Mouse (Mus musculus) liver, embryonic 14.5 days (tissue): Measurements from ENCODE around the gene Scrt2. TPM values are rescaled to one million over a fixed set of nuclear protein-coding genes. Genes with fewer than 3 reads are reported as not detected.
"Not testable (repeated sequence)": the region's sequence is repeated elsewhere in the genome, so short reads cannot be mapped to it uniquely, and the experiment has no call there.

Experiments used
- ATAC-seq: fragments of 200-750 bp; cut with Nextera tagmentation; 2 replicates; pipeline ENCODE4 v1.8.0; 2017; ENCODE audit warnings: moderate number of reproducible peaks, mild to moderate bottlenecking, moderate library complexity; ENCODE audit not compliant: insufficient read depth
- DNase-seq, 3 experiments: peaks; one replicate each; pipeline ENCODE4 v3.0.0-alpha.2; 2012 to 2013; ENCODE audit warnings: low read depth in 3 of 3, low spot score in 3 of 3
- H3K27ac ChIP-seq: fragments of 300-500 bp; sonication (generic); 2 replicates; pipeline ENCODE4 v1.5.1; 2014; ENCODE audit warnings: moderate library complexity, mild to moderate bottlenecking, control low read depth, inconsistent platforms
- H3K27me3 ChIP-seq: fragments of 300-500 bp; sonication (generic); 2 replicates; pipeline ENCODE4 v1.6.1; 2014; ENCODE audit warnings: mild to moderate bottlenecking, low read length, moderate library complexity; ENCODE audit not compliant: control insufficient read depth, insufficient read depth
- H3K36me3 ChIP-seq: fragments of 300-500 bp; sonication (generic); replicated peaks from 2 replicates; pipeline ENCODE4 v1.6.1; 2014; ENCODE audit warnings: low read depth; ENCODE audit not compliant: control insufficient read depth, insufficient read depth
- H3K4me1 ChIP-seq, 2 experiments: fragments of 200-500 bp in 1 of 2; fragments of 300-500 bp in 1 of 2; sonication (generic) in 1 of 2; replicated peaks; 2 replicates each; pipeline ENCODE4 v1.6.1; 2012 to 2014; ENCODE audit warnings: antibody characterized with exemption in 1 of 2, inconsistent platforms in 1 of 2, low read length in 1 of 2; ENCODE audit not compliant: control insufficient read depth in 2 of 2, insufficient read depth in 2 of 2
- H3K4me2 ChIP-seq: fragments of 300-500 bp; sonication (generic); 2 replicates; pipeline ENCODE4 v1.6.1; 2014; ENCODE audit warnings: low read depth, mild to moderate bottlenecking, control low read depth, moderate library complexity
- H3K4me3 ChIP-seq, 2 experiments: fragments of 200-500 bp in 1 of 2; fragments of 300-500 bp in 1 of 2; sonication (generic) in 1 of 2; 2 replicates each; pipeline ENCODE4 v1.5.1; 2012 to 2014; ENCODE audit warnings: low read depth in 2 of 2, low read length in 2 of 2, mild to moderate bottlenecking in 2 of 2, control low read depth in 1 of 2, inconsistent platforms in 1 of 2, moderate library complexity in 1 of 2; ENCODE audit not compliant: insufficient read depth in 1 of 2
- H3K9ac ChIP-seq: fragments of 300-500 bp; sonication (generic); replicated peaks from 2 replicates; pipeline ENCODE4 v1.6.1; 2014; ENCODE audit warnings: mild to moderate bottlenecking, control low read depth, moderate library complexity
- H3K9me3 ChIP-seq: fragments of 300-500 bp; sonication (generic); 2 replicates; pipeline ENCODE4 v1.6.1; 2016; ENCODE audit warnings: low read length, mixed read lengths; ENCODE audit not compliant: control insufficient read depth
- CTCF ChIP-seq: IDR thresholded peaks from 2 replicates; pipeline ENCODE4 v1.5.1; 2016; ENCODE audit warnings: antibody characterized with exemption, low read depth, control low read depth
- EP300 ChIP-seq: IDR thresholded peaks from 2 replicates; pipeline ENCODE4 v1.6.1; 2016; ENCODE audit warnings: antibody characterized with exemption, low read depth
- WGBS: fragments of 180-500 bp; shearing (Covaris S2); extraction: QIAGEN DNeasy Blood & Tissue Kit; methylation state at CpG from one replicate; pipeline ENCODE4 v1.1.7; 2014; ENCODE audit not compliant: insufficient replicate concordance; 5-methylcytosine and 5-hydroxymethylcytosine counted together
- polyA plus RNA-seq, 2 experiments: library from polyadenylated mRNA; depleted of rRNA in 1 of 2; stranded (reverse) in 1 of 2; unstranded in 1 of 2; fragments of >200 nt; fragmentation: Nextera tagmentation in 1 of 2; extraction: Ambion mirVana in 1 of 2; gene quantifications; 2 replicates each; pipeline versions ENCODE4 v1.2.1 to v1.2.3; 2012 to 2014

Gene Scrt2
- polyA plus RNA-seq, 2 experiments, result 0.01 TPM; not detected in 1

GRCm38 (mm10) chr2:152056368-152057251 is 24.7 kb upstream of the Scrt2 start:
- Histone ChIP-seq H3K9me3 (no peaks in the 10 kb centered on the region), H3K9ac (no peak overlapping the region), H3K27ac (no peak overlapping the region), H3K4me2 (no peak overlapping the region), H3K4me3 (no peak overlapping the region), H3K27me3 (peaks cover 2% of the 10 kb centered on the region), H3K4me1 (no peaks in the 10 kb centered on the region), H3K36me3 (no peaks in the 10 kb centered on the region)
- 54% methylated on average over 22 of the region's 22 CpGs for WGBS
- ATAC-seq, result no peak
- TF ChIP-seq CTCF (no peak), EP300 (no peak)
- DNase-seq, result no peak

- Histone ChIP-seq H3K27me3 (peaks cover 2% of the 10 kb centered on the region), H3K4me2 (no peak overlapping the region), H3K36me3 (no peaks in the 10 kb centered on the region), H3K9ac (no peak overlapping the region), H3K4me3 (no peak overlapping the region), H3K9me3 (no peaks in the 10 kb centered on the region), H3K27ac (no peak overlapping the region), H3K4me1 (no peaks in the 10 kb centered on the region)
- no peak for TF ChIP-seq CTCF
- TF ChIP-seq EP300, result no peak
- DNase-seq, result no peak
- WGBS, result 49% methylated on average over 9 of the region's 9 CpGs
- no peak for ATAC-seq
These were observed 24.1 kb upstream of the Scrt2 start for GRCm38 (mm10) chr2:152057252-152057563.

- H3K27me3 ChIP-seq, H3K9me3 ChIP-seq, H3K4me1 ChIP-seq, H3K36me3 ChIP-seq, ATAC-seq, H3K4me2 ChIP-seq, DNase-seq, H3K4me3 ChIP-seq, H3K9ac ChIP-seq, H3K27ac ChIP-seq: not testable (repeated sequence)
- WGBS, result 46% methylated on average over 3 of the region's 3 CpGs
These were observed 18.5 kb upstream of the Scrt2 start for GRCm38 (mm10) chr2:152062817-152063216.

- H3K4me3 ChIP-seq, result no peak overlapping the region
- no peak for DNase-seq
- no peaks in the 10 kb centered on the region for H3K36me3 ChIP-seq
- H3K9me3 ChIP-seq, result no peaks in the 10 kb centered on the region
- H3K4me2 ChIP-seq, result no peak overlapping the region
- no peaks in the 10 kb centered on the region for H3K27me3 ChIP-seq
- no peak for ATAC-seq
- 40% methylated on average over 11 of the region's 11 CpGs for WGBS
- H3K9ac ChIP-seq, result no peak overlapping the region
- TF ChIP-seq CTCF (no peak), EP300 (no peak)
- no peak overlapping the region for H3K27ac ChIP-seq
- no peaks in the 10 kb centered on the region for H3K4me1 ChIP-seq
These were observed 12.5 kb upstream of the Scrt2 start for GRCm38 (mm10) chr2:152068660-152069433.

- DNase-seq (no peak), ATAC-seq (no peak)
- no peak overlapping the region for H3K9ac ChIP-seq
- TF ChIP-seq CTCF (no peak), EP300 (no peak)
- H3K27me3 ChIP-seq, result no peaks in the 10 kb centered on the region
- WGBS, result 67% methylated on average over 9 of the region's 9 CpGs
- H3K4me1 ChIP-seq, result no peaks in the 10 kb centered on the region
- no peak overlapping the region for H3K27ac ChIP-seq
- no peaks in the 10 kb centered on the region for H3K36me3 ChIP-seq
- H3K4me2 ChIP-seq, result no peak overlapping the region
- no peak overlapping the region for H3K4me3 ChIP-seq
- no peaks in the 10 kb centered on the region for H3K9me3 ChIP-seq
These were observed 11.9 kb upstream of the Scrt2 start for GRCm38 (mm10) chr2:152069434-152069786.
